Mouse (Mus musculus) frontal cortex, postnatal 14 days (tissue): ENCODE results near the gene Cecr2.
"Not testable (repeated sequence)": the region's sequence is repeated elsewhere in the genome, so short reads cannot be mapped to it uniquely, and the experiment has no call there.

ENCODE experiments used
- DNase-seq, 2 experiments: peaks; one replicate each; pipeline ENCODE4 v3.0.0; 2022; ENCODE audit warnings: low spot score in 2 of 2

The Cecr2 gene

DNA sequence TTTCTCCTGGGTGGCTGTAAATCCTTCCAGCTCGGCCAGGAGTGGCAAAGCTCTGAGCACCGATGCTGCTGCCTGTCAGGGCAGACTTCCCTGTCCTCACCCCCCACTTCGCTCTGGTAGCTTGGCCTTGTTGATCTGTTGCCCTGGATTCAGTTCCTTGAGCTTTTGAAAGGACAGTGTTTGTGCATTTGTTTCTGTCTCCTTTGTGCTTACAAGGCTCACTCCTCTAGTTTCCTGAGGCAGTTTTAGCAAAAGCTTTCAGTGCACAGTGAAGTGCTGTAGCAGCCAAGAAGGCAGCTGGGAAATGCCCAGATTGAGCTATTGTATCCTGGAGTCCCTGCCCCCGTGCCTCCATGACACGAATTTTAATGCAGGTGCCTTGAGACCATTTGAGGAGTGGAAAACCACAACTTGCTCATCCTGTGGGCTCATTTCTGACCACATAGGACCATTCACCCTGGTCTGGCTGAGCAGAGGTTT lies 107.0 kb downstream of the Cecr2 start, which contains the start of gene Slc25a18:
Slc25a18 (plus strand) TSS at position 430 of the 480 bp plus-strand sequence.
- DNase-seq = no peak

DNA sequence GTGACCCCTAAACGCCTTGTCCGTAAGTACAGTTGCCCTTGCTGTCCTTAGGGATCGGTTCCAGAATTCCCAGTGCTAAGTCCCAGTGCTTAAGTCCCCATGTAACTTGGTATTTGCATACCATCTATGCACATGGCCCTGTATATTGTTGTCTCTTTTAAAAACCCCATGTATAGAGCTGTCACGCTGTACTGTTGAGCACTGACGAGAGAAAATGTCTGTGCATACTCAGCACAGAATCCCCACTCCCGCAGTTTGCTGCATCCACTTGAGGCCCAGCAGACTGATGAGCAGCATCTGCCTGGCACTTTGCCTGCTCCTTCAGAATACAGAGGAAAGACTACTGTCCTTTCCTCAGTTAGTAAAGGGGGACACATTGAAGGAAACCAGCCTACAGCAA lies 107.6 kb downstream of the Cecr2 start:
- DNase-seq = no peak

DNA sequence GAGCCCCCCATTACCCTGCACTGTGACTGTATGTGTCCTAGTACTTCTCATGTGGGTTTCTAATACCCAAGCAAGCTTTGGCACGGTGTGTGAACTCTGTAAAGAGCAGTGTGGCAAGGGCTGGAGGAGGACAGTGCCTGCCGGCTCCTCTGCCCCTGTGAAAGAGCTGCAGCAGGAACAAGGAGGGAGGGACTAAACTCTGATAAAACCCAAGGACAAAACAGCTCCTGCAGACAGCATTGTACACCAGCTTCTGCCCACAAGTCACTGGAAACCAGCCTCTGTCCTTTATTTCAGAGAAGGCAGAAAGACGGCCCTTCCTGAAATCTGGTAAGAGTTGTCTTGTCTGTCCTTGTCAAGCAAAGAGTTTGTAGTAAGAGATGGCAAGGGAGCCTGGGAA lies 110.1 kb downstream of the Cecr2 start:
- DNase-seq = no peak

DNA sequence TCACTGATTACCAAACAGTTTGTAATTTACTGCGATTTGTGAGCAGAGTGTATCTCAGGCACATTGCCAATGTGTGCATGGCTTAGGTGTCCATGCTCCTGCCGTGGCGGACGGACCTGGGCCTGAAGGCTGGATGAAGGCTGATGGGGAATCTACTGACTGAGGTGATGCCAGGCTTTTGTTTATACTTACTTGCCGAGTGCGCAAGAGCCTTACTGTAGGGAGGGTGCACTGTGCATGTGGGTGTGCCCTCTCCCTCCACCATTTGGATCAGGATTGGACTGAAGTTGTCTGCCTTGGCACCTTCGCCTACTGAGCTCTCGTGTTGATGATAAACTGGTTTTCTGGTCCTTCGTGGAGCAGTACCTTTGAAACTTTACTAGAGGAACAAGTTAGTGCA lies 111.4 kb downstream of the Cecr2 start:
- DNase-seq = no peak

DNA sequence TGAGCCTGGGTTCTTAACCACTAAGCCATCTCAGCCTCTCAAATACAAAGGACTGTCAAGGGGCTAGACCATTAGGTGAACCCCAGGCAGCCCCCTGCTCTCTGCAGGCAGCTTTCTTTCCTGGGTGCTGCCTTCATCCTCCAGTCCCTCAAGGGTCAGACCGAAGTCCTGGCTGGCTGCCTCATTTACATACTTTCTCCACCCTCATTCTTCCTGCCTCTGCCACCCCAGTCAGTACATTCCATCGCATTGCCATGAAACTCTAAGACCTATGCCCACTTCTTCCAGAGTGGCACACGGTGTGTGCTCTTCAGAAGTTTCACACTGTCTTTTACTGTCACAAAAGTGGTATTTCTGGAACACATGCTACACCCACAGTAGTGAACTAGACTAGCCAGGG lies 112.1 kb downstream of the Cecr2 start:
- DNase-seq = no peak

DNA sequence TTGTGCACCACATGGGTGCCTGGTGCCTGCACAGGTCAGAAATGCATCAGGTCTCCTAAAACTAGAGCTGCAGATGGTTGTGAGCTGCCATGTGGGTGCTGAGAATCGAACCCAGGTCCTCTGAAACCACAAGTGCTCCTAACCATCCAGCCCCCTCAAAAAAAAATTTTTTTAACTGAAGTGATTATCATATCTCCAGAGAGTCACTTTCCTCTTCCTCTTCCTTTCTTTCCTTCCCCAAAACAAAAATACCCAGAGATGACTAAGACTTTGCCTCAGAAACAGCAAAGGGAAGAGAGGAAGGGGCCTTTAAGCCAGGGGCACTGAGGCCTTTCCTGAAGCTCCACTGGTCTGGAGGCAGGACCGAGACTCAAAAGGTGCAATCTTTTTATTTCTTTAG lies 116.8 kb downstream of the Cecr2 start:
- no peak for DNase-seq

DNA sequence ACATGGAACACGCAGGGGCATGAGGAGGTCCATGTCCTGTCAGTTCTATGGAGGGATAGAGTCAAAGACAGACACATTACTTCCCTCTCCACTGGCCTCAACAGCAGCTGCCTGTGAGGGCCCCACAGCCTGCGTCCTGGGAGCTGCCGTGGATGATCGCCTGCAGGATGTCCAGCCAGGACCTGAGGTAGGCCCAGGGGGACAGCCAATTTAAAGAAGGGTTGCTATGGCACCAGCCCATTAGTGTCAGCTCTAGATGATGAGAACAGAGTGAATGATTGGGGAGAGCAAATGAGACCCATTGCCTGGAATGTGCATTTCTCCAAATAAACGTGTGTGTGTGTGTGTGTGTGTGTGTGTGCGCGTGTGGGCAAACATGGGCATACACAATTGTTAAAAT lies 118.2 kb downstream of the Cecr2 start:
- no peak for DNase-seq

DNA sequence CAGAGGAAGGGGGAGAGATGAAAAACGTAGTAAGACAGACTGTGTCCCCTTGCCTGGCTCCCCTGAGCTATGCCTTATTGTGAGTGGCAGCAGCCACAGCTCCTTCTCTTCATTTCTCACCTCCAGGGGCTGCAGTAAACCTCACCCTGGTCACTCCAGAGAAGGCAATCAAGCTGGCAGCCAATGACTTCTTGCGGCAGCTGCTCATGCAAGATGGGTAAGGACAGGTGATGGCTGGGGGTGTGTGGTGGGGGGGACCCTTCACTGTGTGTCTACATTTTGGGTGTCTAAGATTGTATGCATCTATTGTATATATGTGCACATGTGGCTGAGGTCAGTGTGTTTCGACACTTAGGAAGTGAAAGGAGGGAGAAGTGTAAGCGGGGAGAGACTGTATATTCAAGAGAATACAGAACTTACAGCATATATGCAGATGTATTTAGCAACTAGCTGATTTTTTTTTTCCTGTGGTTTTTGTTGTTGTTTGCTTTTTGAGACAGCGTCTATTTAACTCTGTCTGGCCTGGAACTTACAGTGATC lies 122.0 kb downstream of the Cecr2 start:
- no peak for DNase-seq

DNA sequence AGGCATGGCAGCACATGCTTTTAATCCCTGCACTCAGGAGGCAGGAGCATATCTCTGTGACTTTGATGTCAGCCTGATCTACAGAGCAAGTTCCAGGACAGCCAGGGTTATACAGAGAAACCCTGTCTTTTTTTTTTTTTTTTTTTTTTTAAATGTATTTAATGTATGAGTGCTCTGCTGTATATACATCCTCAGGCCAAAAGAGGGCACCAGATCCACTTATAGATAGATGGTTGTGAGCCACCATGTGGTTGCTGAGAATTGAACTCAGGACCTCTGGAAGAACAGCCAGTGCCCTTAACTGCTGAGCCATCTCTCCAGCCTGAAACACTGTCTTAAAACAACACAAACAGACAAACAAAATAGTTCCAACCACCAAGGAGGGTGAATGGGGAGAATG lies 122.7 kb downstream of the Cecr2 start:
- DNase-seq = no peak

DNA sequence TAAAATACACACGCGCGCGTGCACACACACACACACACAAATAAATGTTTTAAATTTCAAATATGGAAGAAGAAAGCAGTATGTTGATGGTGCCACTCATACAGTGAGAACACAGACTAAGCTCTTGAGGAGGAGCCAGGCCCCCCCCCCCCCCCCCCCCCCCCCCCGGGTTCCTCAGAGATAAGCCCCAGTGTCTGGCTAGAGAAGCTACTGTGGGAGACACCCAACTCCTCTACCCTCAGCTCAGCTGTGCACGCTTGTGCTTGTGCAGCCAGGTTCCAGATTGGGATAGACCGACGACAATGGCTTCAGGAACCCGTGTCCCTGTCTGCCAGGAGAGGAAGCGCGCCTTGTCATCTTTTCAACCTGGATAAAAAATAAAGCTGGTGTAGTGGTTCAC lies 124.0 kb downstream of the Cecr2 start:
- DNase-seq = no peak

DNA sequence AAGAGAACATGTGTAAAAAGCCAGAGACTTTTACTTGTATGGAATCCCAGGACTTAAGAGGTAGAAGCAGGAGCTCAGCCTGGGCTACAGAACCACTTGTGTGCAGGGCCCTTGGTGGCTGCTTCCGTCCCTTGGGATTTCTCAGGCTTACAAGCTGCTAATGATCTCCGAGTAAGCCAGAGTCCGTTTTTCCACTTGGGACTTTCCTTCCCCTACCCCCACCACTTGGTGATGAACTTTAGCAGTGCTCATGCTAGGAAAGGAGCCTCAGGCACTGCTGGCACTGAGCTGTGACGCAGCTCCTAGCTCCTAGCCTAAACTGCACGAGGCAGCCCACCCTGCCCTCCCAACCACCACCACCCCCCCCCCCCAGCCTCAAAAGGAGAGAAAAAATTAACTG lies 124.5 kb downstream of the Cecr2 start:
- DNase-seq = no peak

DNA sequence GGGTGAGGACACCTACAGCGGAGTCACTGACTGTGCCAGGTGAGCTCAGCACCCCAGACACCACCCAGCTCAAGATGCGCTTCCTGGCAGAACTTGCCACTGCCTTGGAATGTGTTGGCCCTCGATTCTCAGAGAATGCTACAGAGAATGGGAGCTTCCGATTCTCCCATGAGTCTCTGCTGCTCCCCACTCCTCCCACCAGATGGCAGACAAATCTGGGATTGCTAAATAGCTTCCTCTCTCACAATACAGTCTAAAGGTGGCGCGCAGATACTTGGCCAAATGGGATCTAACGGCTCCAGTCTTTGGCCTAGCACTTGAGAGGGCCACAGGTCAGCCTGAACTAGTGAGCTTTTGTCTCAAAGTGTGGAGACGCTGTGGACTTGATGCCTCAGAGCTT lies 126.8 kb downstream of the Cecr2 start:
- no peak for DNase-seq

DNA sequence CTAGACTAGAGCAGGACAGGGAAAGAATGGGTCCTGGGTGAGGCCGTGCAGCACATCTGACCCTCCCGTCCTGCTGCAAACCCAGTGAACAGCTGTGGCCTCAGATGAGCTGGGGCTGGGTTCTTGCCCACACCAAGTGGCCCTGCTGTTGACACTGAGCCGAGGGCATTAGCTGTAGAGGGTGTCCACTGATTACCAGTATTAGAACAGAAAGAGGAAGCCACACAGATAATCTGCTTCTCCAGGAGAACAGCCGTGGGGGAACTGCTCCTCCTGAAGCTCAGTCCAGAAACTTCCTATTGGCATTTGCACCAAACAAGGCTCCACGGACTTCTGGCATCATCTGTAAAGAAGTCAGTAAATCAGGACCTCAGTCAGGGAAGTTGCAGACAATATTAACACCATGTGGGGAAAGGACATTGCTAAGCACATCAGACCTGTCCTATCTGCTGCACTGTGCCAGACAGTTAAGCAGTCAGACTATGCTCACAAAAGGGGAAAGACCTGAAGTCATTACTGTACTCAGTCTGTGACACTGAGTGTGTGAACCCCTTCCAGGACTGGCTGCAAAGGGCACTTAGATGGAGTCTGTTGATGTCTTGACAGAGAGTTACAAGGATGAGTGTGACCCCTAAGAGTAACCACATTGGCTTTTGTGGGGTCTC lies 129.4 kb downstream of the Cecr2 start:
- DNase-seq = no peak

DNA sequence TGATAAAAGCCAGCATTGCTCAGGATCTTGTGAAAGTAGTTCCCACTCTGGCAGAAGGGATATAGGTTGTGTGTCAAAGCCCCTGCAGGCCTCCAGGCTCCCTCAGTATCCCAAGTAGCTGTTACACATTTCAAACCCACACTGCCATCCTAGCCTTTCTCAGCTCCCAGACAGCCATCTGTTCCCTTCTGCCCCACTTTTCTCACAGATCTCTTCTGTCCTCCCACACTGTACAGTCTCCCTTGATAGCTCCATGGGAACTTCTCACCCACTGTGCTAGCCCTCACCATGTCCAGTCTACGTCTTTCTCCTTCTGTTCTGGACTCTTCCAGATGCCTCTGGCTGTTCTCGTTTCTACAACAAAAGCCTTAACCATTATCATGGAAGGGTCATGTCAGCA lies 129.9 kb downstream of the Cecr2 start:
- DNase-seq = peak in 1 of 2 experiments; percentile 42

DNA sequence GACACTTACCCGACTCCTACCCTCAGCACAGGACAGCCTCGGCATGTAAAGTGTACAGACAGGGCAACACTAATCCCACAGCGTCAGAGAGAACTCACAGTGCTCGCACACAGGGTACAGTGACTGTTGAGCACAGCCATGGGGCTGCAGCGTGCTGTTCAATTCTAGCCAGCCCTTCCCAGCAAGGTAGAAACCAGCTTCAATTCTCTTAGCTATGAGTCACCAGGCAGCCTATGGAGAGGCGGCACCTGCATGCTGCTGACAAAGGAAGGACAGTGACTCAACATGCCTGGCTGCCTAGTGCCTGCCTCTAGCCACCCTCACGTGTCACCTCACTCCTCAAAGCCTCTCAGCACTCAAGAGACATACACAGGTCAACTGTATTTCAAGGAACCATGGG lies 131.8 kb downstream of the Cecr2 start:
- DNase-seq = no peak

DNA sequence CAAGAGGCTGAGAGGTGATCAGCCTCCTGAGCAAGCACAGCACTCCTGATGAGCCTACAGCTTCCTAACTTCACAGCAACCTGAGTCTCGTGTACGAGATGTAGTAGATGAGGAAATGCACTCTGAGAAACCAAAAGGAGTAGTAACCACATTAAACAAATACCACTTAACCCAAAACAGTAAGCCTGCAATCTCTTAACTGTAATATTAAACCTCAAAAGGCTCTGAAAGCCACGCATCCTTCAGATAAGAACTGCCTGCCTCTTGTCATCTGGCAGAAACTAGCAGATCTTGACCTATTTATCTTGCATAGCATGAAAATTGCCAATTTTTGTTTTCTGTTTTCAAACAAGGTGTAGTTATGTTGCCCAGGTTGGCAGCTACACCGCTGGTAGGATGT lies 132.7 kb downstream of the Cecr2 start:
- DNase-seq = no peak

DNA sequence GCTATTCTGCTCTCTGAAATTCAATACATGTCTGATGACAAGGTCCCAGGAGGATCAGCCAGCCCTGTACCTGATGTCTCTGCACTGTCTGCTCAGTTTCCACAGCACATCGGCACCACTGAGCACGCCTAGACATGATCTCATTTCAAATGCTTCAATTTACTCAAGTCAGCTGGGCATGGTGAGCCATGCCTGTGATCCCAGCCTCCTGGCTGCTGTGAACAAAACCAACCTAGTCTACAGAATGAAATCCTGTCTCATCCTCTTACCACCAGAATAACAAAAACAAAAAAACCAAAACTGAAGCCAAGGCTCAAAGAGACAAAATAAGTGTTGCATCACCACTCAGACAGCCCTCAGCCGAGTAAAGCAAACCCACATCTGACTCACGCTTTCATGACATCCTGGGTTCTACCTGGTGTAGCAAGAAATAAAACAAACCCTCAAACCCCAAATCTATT lies 133.4 kb downstream of the Cecr2 start:
- no peak for DNase-seq

DNA sequence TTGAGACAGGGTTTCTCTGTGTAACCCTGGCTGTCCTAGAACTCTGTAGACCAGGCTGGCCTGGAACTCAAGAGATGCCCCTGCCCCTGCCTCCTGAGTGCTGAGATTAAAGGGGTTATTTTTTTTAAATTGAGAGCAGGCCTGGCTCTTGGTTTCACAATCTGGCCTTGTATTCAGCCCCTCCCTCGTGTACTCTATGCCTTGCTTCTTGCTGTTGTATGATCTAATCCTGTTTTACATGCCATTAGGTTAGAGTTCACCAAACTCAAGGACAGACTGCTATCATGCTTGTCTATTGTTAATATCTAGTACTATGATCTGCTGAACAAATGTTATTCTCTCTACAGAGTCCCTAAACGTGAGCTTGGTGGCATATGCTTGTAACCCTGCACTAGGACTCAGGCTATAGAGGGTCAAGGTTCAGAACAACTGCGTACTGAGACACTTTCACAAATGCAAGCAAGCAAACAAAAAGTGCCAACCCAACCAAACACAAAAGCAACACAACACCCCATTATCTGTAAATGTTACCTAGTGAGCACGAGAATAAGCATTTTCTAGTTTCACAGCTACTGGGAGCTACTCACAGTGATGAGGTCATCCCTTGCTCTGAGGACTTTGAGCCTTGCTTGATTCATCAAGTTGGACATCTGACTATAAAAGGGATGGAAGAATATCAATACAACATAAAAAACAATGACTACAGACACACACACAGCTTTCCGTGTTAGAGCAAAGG lies 141.0 kb downstream of the Cecr2 start:
- DNase-seq = no peak

DNA sequence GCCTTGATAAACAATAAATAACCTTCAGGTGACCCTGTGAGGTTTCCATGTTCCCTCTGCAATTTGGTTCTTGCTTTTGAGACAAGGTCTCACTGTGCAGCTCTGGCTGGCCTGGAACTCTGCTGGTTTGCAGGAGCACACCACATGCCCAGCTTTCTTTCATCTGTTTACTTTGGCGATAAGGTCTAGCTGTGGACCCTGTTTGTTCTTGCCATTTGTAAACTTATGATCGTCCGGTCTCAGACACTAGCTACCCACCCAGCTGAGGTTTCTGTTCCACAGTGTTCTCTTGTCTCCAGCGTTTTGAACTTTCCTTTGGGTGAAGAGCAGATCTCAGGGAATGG lies 141.5 kb downstream of the Cecr2 start:
- no peak for DNase-seq

DNA sequence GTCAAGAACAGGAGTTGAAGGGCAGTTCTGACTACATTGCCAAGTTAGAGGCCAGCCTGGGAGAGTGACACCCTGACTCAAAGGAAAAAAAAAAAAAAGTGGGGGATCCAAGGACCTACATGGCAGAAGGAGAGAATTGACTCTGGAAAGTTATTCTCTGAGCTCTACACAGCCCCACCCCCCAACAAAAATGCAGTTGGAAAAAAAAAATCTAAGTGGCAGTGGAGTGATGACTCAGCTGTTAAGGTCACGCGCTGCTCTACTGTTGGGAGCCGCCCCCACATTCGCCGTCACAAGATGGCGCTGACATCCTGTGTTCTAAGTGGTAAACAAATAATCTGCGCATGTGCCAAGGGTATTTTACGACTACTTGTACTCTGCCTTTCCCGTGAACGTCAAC lies 145.8 kb downstream of the Cecr2 start:
- DNase-seq = not testable (repeated sequence)

DNA sequence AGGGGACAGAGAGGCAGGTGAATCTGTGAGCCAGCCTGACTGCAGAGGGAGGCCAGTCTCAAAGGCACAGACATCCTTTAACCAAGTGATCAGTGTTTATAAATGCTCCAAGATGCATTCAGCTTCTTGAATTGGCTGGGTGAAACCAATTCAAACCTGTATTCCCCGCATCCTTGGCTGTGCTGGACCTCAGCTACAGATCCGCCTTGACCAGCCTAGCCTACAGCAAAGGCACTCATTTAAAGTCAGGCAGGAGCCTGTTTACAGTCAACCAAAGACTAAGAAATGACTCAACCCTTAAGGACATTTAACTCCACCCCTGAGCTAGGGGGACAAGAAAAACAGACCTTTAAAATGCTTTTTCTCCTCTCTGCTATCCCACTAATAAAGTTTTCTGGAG lies 153.1 kb downstream of the Cecr2 start:
- DNase-seq = no peak

DNA sequence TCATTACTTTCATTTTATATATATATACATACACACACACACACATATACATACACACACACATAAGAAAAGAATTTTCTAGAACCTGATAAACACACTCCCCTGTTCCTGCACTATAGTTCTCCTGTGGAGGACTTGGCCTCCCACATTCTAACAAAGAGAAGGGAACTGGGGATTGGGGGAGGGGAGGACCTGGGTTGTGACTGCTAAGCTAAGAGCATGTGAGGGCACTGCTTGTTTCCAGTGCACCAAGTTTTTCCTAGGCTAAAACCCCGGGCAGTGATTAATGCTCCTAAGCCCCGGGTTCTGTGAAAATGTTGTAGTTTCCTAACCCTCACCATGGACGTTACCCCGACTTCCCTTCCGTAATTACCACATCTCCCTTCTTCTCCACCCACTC lies 154.0 kb downstream of the Cecr2 start:
- DNase-seq = no peak
